9 mouse cellular contexts compared by ENCODE assay signal in the genomic region with DNA sequence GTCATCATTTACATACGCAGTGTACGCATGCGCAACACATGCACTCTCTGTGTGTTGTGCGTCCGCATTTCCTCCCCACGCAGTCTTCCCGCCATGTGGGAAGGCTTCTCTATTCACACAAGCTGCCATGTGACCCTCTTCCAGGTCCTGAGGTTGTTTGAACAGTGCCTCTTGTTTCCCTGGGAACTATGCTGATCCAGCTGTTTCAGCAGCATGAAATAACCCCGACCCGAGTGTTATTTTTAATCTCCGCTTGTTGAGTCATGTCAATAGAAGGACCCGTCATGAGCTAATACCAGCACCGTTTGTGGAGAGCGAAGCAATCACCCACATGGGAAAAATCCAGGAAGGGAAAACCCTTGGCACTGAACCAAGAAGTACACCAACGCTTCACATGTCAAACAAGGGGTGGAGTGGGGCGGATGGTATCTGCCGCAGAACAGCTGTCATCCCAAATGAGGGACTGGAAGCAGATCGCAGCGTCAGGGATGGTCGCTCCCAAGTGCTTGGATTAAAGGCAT. TPM values are rescaled to one million over a fixed set of nuclear protein-coding genes. Genes with fewer than 3 reads are reported as not detected.
DNase-seq lines count a peak whose midpoint lies in the region; ATAC-seq and TF ChIP-seq lines count a peak whose summit lies in the region.
"Had no signal": no experiment of that assay in that cellular context is flagged by ENCODE, and none has a peak within 500 bp of the region (broad histone marks: within the 10 kb centered on the region; RNA-seq: fewer than 3 reads in every experiment).

No protein-coding gene starts in this region.

- no peak for TF ChIP-seq POLR2A in myocyte (IDR thresholded peaks at IDR 0.05; ENCODE audit: insufficient read length, low read depth)

- H3K79me2 ChIP-seq in myocyte (ENCODE audit: control insufficient read depth, insufficient read depth) = no peaks in the 10 kb centered on the region

- H3ac ChIP-seq in myocyte (ENCODE audit: control insufficient read depth, insufficient read length) = no peak overlapping the region

- DNase-seq in limb, embryonic 10.5 days (ENCODE audit: low spot score) = no peak
- DNase-seq in gastrocnemius, adult 8-10 months (ENCODE audit: low spot score in 2 of 2) = peak; percentile 7 to 12
- peak; percentile 27 for DNase-seq in kidney, adult 11 months
- DNase-seq in left cerebral cortex, adult 9 months (ENCODE audit: low spot score in 2 of 2) = peak; percentile 52

- H3K9ac ChIP-seq in limb, embryonic 12.5 days (replicated peaks) = no peak overlapping the region

- no peak; the same call in 1 of the 2 replicates for ATAC-seq in limb, embryonic 12.5 days (ENCODE audit: insufficient number of reproducible peaks, insufficient read depth, low FRiP score, low TSS enrichment, low read depth)
- no peak for ATAC-seq in activated CD4-positive, CD25-positive, alpha-beta regulatory T cell, adult 4 months
- ATAC-seq in erythroid progenitor cell, adult 5-6 weeks (replicated peaks; ENCODE audit: low FRiP score, poor library complexity, severe bottlenecking) = no peak
- ATAC-seq: Patski had no signal

- H3K27me3 ChIP-seq in limb, embryonic 12.5 days = no peaks in the 10 kb centered on the region
- H3K27me3 ChIP-seq in limb, embryonic 10.5 days (ENCODE audit: low read depth, poor library complexity, severe bottlenecking) = no peaks in the 10 kb centered on the region
- H3K27me3 ChIP-seq in myocyte (ENCODE audit: control insufficient read depth, insufficient read depth, insufficient read length) = peaks cover 4% of the 10 kb centered on the region
- H3K27me3 ChIP-seq: Patski had no signal

- H3K9me3 ChIP-seq in limb, embryonic 12.5 days = no peaks in the 10 kb centered on the region
- no peaks in the 10 kb centered on the region for H3K9me3 ChIP-seq in limb, embryonic 10.5 days (replicated peaks)

- H3K36me3 ChIP-seq in limb, embryonic 12.5 days = no peaks in the 10 kb centered on the region
- no peaks in the 10 kb centered on the region for H3K36me3 ChIP-seq in limb, embryonic 10.5 days
- H3K36me3 ChIP-seq in myocyte (ENCODE audit: control insufficient read depth, insufficient read depth) = no peaks in the 10 kb centered on the region

- H3K4me3 ChIP-seq in limb, embryonic 12.5 days (replicated peaks) = no peak overlapping the region
- no peak overlapping the region for H3K4me3 ChIP-seq in limb, embryonic 10.5 days
- H3K4me3 ChIP-seq in myocyte = no peak overlapping the region

- WGBS in limb, embryonic 12.5 days = 70% methylated on average over 19 of the region's 19 CpGs
- WGBS in limb, embryonic 10.5 days = 89% methylated on average over 19 of the region's 19 CpGs

- no peak overlapping the region for H3K4me2 ChIP-seq in limb, embryonic 12.5 days
- no peak overlapping the region for H3K4me2 ChIP-seq in myocyte (ENCODE audit: low read depth)

- 0 out of 2 replicates have a peak overlapping the region, but pooled peaks have one; percentile 26 for H3K27ac ChIP-seq in limb, embryonic 12.5 days
- H3K27ac ChIP-seq in limb, embryonic 10.5 days = no peak overlapping the region

- no peaks in the 10 kb centered on the region for H3K4me1 ChIP-seq in limb, embryonic 12.5 days (replicated peaks)
- H3K4me1 ChIP-seq in limb, embryonic 10.5 days = no peaks in the 10 kb centered on the region; the same call in 1 of the 2 replicates

TF ChIP-seq in myocyte, 11 proteins besides CTCF, POLR2A, EP300 and RAD21:
- no peak for TF ChIP-seq CEBPB (IDR thresholded peaks at IDR 0.05; ENCODE audit: insufficient read depth, poor library complexity, severe bottlenecking)
- TF ChIP-seq REST (IDR thresholded peaks at IDR 0.05; ENCODE audit: insufficient read depth, insufficient read length) = no peak
- TF ChIP-seq MYOD1 (IDR thresholded peaks at IDR 0.05; ENCODE audit: control insufficient read depth in 1 of 3, insufficient read length in 2 of 3, low read depth in 2 of 3) = peak; percentile 63 to 90 (median 85)
- peak; percentile 62 for TF ChIP-seq USF1 (IDR thresholded peaks at IDR 0.05; ENCODE audit: low read depth)
- peak; percentile 24 for TF ChIP-seq TCF12 (IDR thresholded peaks at IDR 0.05; ENCODE audit: insufficient read depth, poor library complexity, severe bottlenecking)
- peak; percentile 42 for TF ChIP-seq MAX (IDR thresholded peaks at IDR 0.05; ENCODE audit: low read depth)
- TF ChIP-seq POLR2AphosphoS2 (IDR thresholded peaks at IDR 0.05; ENCODE audit: insufficient read length, low read depth) = no peak
- TF ChIP-seq TCF3 (IDR thresholded peaks at IDR 0.05; ENCODE audit: insufficient read length, low read depth) = no peak
- TF ChIP-seq E2F4 (IDR thresholded peaks at IDR 0.05; ENCODE audit: insufficient read depth) = no peak
- no peak for TF ChIP-seq SRF (IDR thresholded peaks at IDR 0.05; ENCODE audit: control insufficient read depth, insufficient read length, low read depth)
- TF ChIP-seq MYOG (IDR thresholded peaks at IDR 0.05; ENCODE audit: control insufficient read depth in 1 of 3, insufficient read depth in 1 of 3, insufficient read length in 2 of 3, low read depth in 2 of 3) = peak in 2 of 3 experiments; percentile 60 to 91

RNA-seq across cellular contexts. Expression of a gene that starts 23.6 kb away (rescaled TPM):
- 78.6 and 80.9 TPM in 2 replicates for polyA plus RNA-seq in limb, embryonic 12.5 days (2016; fragmentation: Nextera tagmentation; extraction: Ambion mirVana)
- polyA plus RNA-seq in limb, embryonic 10.5 days (2016; fragmentation: Nextera tagmentation; extraction: Ambion mirVana) = 83.6 and 100 TPM in 2 replicates
- 1 to 10 TPM; 4.6 to 6.3 (median 5.3) TPM for total RNA-seq in gastrocnemius, adult 8-10 months (2022)
- 38.1 TPM for polyA plus RNA-seq in myocyte (2012; fragmentation: generic; extraction: Trizol)
- polyA plus RNA-seq in activated CD4-positive, CD25-positive, alpha-beta regulatory T cell, adult 4 months (2017; shearing (Covaris generic)) = 100 to 1,000 TPM in 1 of 2 experiments, 10 to 100 TPM in 1; 90.6 to 114 TPM
- 64.1 and 71.7 TPM in 2 replicates for total RNA-seq in erythroid progenitor cell, adult 5-6 weeks (2015; ENCODE audit: low replicate concordance)
- 46.0 and 46.4 TPM in 2 replicates for total RNA-seq in erythroid progenitor cell, adult 5-6 weeks (2017; ENCODE audit: low replicate concordance)

RNA-seq across cellular contexts. Expression of a gene that starts 38.7 kb away (rescaled TPM):
- polyA plus RNA-seq in limb, embryonic 12.5 days (2016; fragmentation: Nextera tagmentation; extraction: Ambion mirVana) = 18.8 and 20.1 TPM in 2 replicates
- 13.9 and 14.4 TPM in 2 replicates for polyA plus RNA-seq in limb, embryonic 10.5 days (2016; fragmentation: Nextera tagmentation; extraction: Ambion mirVana)
- total RNA-seq in gastrocnemius, adult 8-10 months (2022) = 1 to 10 TPM; 1.2 to 1.6 (median 1.4) TPM
- polyA plus RNA-seq in myocyte (2012; fragmentation: generic; extraction: Trizol) = not detected
- not detected for polyA plus RNA-seq in activated CD4-positive, CD25-positive, alpha-beta regulatory T cell, adult 4 months (2017; shearing (Covaris generic))
- total RNA-seq in erythroid progenitor cell, adult 5-6 weeks (2015; ENCODE audit: low replicate concordance) = 5.4 TPM in 1 of 2 replicates, not detected in the other
- not detected in 2 replicates for total RNA-seq in erythroid progenitor cell, adult 5-6 weeks (2017; ENCODE audit: low replicate concordance)

Comparison
In these comparisons a context has a peak if more than half of its experiments do, and no peak if none do; other contexts are left out.
1. RNA of a gene that starts 38.7 kb away (polyA plus RNA-seq): 18.8 to 20.1 TPM in limb, embryonic 12.5 days and 13.9 to 14.4 TPM in limb, embryonic 10.5 days; not detected in myocyte (single experiment) and not detected in activated CD4-positive, CD25-positive, alpha-beta regulatory T cell, adult 4 months; every median in the first group is over 10 times any median in the second.